Mouse (Mus musculus): ENCODE measurements around the gene Svep1.
A peak's percentile ranks its signal among the peaks of the same experiment; 100 is the strongest.

Gene Svep1

DNA sequence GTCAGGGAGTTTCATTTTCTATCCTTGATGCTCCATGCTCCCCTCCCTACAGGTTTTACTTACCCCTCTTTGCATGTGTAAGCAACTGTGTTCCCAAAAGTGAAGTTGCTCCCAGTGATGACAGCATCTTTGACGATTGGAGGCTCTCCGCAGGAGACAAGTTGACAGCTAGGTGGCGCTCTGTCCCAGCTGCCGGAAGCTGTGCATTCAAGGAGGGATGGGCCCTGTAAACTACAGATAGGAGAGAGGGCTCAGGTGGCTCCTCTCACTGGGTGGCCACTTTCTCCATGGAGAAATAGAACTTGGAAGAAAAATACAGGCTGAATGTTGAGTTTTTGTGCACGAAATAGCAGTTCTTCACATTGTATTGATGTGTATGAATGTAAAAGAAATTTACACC is 124.1 kb downstream of the Svep1 start:
- peak; percentile 85 for DNase-seq (ENCODE audit: low read depth)

DNA sequence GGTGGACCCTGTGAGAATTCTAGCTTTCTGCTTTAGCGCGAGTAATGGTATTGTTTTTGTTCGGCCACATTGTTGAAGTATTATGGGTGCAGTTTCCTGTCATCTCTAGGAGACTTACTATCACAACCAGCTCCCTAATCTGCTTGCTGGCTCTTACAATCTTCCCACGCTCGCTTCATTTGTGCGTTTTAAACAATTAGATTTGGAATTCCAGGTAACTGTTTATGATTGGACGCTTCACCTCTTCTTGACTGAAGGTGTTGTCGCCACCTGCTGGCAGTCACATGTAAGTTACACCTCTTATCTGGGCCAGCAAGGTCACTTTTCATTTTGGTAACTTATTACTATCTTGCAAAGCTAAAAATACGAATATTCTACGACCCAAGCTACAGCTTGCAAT is 127.0 kb downstream of the Svep1 start:
- DNase-seq (ENCODE audit: low read depth): peak; percentile 80

DNA sequence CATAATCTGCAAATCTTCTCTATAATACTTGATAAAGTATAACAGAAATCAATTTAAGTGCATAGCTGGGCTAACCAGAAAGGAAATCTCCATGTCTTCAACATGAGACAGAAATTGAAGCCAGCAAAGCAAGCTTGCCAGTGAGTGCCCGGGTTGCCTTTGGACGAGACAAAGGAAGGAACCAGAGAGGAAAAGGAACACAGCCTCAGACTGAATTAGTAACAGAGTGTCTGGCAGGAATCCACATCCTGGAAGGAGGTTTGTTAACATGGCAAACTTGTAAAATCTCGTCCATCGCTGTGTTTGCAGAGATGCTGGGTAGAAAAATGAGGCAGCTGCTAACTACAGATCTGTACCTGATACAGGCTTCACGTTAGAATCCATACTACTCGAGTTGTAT is 128.7 kb downstream of the Svep1 start:
- no peak for DNase-seq (ENCODE audit: low read depth)

DNA sequence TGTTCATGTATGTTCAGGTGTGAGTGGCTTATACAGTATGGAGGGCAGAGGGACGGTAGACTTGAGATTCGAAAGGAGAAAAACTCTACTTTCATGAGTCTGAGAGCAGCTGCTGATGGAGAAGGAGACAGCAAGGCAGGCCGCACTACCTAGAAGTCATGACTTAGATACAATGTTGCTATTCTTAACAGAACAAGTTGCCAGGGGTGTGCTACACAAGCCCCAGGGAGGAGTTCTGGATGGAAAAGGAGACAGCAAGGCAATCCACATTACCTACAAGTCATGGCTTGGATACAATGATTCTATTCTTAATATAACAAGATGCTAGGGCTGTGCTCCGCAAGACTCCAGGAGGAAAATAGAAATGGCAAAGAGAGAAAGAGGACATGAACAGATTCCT is 129.1 kb downstream of the Svep1 start:
- no peak for DNase-seq (ENCODE audit: low read depth)

DNA sequence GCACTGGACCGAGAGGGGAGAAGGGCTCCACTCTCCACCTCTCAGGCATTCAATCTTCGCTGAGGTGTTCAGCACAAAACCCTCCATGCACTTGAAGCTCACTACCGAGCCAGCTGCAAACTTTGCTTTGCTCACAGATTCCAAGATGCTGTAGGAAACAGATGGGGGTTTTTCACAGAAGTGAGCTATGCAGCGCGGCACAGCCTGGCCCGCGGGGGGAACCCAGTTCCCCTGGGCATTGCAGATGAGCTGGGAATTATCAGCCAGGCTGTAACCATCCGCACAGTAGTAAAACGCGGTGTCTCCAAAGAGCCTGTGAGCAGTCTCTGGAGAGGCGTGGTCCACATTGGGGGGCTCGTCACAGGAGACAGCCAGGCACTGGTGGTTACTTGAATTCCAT is 133.8 kb downstream of the Svep1 start:
- DNase-seq (ENCODE audit: low read depth): no peak

DNA sequence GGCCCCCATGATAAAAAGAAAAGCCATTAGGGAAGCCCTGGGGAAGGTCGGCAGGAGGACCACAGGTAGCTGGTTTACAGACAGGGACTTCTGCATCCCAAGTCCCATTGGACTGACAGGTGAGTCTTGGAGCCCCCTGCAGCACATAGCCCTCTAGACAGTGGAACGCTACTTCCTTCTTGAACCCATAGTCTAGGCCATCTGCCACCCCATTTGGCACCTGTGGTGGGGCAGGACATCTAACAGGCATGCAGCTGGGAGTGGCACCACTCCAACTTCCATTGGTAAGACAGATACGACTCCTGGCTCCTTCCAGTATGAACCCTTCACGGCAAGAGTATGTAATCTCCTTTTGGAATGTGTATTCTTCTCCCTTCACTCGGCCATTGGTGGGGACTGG is 137.8 kb downstream of the Svep1 start:
- no peak for DNase-seq (ENCODE audit: low read depth)

DNA sequence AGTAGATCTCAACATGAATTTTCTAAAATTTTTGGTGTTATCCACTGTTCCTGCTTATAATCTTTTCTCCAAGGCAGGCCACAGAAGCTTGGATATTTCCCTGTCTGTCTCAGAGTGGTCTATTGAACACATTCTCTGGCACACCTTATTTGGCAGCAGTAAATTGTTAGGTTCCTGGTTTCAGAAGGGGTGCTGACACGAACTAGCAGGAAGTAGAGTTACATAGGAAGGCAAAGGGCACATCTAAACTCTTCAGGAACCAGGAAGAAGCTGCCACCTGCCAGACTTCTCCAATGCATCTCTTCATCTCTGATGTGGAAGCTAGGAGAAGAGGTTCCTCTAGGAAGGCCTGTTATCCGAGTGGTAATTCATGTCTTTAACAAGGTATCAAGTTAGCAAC is 141.9 kb downstream of the Svep1 start:
- no peak for DNase-seq (ENCODE audit: low read depth)

DNA sequence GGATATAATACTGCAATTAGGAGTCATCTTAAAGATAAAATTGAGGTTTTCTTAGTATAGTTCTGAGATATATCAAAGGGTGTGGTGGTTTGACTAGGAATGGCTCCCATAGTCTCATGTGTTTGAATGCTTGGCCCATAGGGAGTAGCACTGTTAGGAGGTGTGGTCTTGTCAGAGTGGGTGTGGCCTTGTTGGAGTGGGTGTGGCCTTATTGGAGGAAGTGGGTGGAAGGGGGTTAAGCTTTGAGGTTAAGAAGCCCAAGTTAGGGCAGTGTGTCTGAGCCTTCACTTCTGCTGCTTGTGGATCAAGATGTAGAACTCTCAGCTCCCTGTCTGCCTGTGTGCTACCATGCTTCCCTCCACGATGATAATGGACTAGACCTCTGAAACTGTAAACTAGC is 143.7 kb downstream of the Svep1 start:
- no peak for DNase-seq (ENCODE audit: low read depth)

DNA sequence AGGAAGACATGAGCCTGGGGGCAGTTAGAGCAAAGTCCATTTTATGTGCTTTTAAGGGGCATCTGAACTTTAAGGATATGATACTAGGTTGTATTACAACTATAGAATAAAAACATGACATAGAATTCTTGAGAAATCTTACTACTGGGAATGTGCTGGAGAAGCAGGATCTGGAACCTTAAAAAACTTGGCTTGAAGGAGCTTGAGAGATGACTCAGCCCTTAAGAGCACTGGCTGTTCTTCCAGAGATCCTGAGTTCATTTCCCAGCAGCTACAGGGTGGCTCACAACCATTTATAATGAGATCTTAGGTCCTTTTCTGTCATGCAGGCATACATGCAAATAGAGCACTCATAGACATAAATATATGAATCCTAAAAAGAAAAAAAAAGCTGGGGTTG is 151.0 kb downstream of the Svep1 start:
- DNase-seq (ENCODE audit: low read depth): peak; percentile 68

DNA sequence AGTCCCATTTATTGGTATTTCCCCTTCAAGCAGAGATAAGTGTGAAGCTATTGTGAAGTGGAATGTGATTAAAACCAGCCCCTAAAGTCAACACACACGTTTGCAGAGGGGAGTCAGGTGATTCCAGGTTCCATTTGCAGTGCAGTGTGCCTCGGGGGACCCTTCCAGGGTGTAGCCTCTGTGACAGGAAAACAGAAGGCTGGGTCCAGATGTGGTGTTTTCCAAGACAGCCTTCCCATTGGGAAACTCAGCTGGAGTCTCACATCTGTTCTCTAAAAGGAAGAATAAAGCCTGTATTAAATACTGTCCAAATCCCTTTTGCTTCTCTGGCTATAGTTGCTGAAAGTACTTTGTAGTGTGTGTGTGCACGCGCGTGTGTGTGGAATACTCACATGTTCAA is 152.2 kb downstream of the Svep1 start:
- DNase-seq (ENCODE audit: low read depth): no peak

DNA sequence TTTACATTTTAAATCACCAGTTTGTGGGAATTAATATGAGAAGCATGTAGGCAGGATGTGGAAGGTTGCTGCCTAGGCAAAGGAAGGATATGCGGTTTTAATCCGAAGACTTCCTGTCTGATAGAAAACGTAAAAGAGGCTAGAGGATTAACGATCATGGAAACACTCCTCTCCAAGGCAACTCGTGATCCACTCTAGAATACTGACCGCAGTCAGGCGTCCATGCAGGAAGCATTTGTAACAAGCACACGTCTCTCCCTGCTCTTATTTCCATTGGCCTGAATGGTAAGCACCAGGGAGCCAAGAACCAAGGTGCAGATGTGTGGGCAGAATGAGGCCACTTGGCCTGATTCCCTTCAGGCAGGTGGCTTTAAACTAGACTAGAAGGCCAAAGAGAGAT is 155.9 kb downstream of the Svep1 start:
- DNase-seq (ENCODE audit: low read depth): no peak

DNA sequence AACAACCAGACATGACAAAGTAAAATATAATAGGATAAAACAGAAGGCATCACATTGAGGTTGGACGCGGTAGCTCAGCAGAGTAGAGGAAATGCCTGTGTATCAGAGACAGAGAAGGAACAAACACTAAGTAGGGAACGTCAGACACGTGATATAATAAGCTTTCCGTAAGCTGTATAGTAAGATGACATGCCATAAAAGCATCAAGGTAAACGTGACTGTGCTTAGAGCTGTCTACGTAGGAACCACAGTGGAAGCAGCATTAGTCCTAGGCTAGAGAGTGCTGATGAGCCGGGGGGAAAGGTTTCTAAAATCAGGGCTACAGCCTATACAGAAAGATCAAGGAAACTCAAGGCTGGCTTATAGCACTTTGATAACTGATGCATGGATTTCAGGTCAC is 156.4 kb downstream of the Svep1 start:
- DNase-seq (ENCODE audit: low read depth): no peak

DNA sequence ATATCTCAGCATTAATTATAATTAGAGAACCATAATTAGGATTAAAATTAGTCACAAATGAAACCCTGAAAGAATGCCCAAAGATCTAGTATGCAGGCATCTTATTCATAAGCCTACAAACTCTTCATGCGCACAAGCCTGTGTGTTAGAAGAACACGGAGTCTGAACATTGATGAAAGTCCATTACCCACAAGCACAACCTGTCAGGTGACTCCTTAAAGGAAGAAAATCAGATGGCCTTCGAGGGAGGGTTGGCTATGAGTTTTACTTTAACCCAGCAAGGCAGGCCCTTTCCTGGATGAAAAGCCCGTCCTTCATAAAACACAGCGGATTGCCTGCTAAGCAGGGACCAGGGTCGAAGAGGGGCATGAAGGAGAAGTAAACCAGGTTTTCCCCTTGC is 161.8 kb downstream of the Svep1 start:
- no peak for DNase-seq (ENCODE audit: low read depth)

DNA sequence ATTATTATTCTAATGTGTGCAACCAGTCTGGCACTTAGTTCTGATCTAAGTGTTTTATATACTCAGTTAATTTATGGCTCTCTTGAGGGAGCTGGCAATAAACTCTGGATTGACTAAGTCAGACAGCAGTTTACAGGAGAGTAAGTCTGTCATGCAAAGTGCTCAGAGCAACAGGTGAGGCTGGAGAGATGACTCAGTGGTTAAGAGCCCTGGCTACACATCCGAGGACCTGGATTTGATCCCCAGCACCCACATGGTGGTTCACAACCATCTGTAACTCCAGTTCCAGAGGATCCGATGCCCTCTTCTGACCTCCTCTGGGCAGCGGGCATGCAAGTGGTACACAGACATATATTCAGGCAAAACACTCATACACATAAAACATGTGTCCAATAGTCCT is 162.3 kb downstream of the Svep1 start:
- DNase-seq (ENCODE audit: low read depth): no peak

DNA sequence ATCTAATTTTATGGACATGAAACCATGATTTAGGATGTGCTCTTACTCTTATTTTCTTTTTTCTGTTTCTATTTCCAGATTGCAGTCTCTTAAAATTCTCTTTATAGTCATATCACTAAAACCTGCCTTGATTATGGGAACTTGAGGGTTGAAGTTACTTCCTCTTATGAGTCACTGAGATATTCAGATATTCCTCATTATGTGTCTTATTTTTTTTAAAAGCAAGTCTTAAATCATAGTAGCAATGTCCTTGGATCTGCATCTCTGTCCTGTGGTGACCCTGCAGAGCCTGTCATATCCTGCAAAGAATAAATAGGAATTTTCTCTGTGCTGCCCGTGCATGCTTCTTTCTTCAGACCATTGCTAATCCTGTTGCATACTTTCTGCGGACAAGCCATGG is 166.6 kb downstream of the Svep1 start:
- DNase-seq (ENCODE audit: low read depth): no peak

DNA sequence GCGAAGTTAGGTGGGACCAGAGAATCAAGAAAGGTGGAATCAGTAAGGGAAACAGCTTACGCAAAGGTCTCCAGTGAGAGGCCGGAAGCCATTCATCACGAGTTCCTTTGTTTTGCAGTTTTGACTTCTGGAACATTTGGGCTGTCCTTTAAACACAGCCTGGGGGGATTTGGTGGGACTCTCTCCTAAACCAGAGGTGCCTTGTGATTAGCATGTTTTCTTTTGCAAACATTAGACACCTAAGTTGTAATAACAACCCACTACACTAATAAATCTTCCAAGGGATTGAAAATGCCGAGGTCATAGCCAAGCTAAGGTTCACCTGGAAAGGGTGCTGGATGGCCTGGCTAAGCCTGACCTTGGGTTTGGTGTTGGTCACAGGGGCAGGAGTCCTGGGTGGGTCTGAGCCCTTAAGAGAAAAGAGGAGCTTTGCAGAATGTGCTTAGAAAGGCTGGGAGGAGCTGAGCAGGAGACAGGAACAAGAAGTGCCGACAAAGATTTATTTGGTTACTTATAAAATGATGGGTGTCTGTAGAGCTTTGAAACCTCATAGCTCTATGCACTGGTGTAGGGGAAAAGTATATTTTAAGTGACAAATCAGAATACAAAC is 169.5 kb downstream of the Svep1 start:
- no peak for DNase-seq (ENCODE audit: low read depth)

DNA sequence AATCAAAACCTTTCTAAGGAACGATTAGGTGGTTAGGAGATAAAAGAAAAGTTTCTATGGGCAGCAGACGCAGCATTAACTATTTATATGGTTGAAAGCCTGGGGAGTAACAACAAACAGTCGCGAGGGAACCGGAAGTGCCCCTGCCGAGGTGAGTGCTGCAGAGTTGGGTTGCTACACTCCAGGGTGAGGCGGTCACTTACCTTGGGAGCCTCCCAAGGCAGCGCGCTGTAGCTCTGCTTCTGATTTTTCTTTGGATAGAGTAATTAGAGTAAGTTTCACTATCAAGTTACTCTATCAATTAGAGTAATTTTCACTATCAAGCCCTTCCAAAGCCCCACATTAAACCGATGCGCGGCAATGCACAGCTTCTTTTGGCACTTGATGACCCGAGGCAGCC is 172.0 kb downstream of the Svep1 start:
- DNase-seq (ENCODE audit: low read depth): no peak

DNA sequence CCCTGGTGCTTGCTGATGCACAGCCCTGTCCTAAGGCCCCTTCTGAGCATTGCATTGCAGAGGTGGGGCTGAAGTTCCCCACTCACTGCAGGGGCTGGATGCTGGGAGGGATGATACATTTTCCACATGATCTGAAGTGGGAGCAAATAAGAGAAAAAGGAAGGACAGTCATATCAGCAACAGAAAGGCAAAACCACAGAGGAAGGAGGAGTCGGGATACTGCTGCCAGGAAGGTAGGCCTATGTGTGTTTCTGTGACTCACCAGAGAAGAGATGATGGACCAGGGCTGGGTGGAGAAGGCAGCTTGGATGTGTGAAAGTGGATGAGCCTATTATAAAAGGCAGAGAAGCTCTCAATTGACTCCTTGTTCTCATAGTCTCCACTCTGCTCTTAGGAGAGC is 173.9 kb downstream of the Svep1 start:
- DNase-seq (ENCODE audit: low read depth): peak; percentile 77

DNA sequence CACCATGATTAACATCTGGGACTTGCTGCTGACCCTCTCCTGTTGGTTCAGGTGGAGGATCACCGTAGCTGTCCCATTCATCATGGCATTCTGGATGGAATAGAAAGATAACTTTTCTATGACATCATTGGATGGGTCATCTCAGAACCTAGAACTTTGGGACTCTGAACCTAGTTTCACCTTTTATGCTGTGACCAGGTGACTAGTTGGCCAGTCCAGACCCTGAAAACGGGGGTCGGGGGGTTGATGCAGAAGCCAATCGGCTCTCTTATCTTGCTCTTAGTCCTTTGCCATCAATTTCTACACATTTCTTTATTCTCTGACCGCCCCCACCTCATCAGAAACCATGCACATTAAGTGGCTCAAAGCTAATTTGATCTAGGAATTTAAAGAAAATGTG is 197.6 kb downstream of the Svep1 start, which contains the start of gene Txndc8:
Txndc8 (minus strand) TSS at position 101 of the 400 bp plus-strand sequence.
- no peak for DNase-seq (ENCODE audit: low read depth)

DNA sequence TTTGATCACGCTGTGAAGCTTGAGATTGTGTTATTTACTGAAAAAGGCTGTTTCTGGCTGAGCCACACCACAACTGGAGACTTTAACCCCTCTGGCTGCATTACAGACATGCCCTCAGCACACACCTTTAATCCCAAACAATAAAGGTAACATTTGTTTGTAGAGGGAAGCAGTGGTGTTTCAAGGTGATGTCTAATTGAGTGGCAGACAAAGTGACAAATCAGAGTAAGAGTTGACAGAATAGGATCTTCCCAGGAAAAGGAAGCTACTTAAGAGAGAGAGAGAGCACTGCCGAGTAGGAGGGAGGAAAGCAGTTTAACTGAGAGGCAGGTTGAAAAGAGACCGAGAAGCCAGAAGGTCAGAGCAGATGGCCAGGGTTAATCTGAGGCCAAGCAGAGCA is 203.2 kb downstream of the Svep1 start:
- DNase-seq (ENCODE audit: low read depth): no peak
